Comparison of ENCODE assay signal across 12 mouse cellular contexts in genomic region chr5:5372936-5373335, GRCm38 (mm10). TPM values are rescaled to one million over a fixed set of nuclear protein-coding genes. Genes with fewer than 3 reads are reported as not detected.
DNase-seq lines count a peak whose midpoint lies in the region; ATAC-seq lines count a peak whose summit lies in the region.
"Had no signal": no experiment of that assay in that cellular context is flagged by ENCODE, and none has a peak within 500 bp of the region (broad histone marks: within the 10 kb centered on the region; RNA-seq: fewer than 3 reads in every experiment).

No protein-coding gene starts in this region.

- no peaks in the 10 kb centered on the region for H3K27me3 ChIP-seq in forebrain, embryonic 12.5 days
- no peaks in the 10 kb centered on the region for H3K27me3 ChIP-seq in forebrain, embryonic 10.5 days (ENCODE audit: poor library complexity, severe bottlenecking)
- no peaks in the 10 kb centered on the region for H3K27me3 ChIP-seq in neural tube, embryonic 13.5 days
- H3K27me3 ChIP-seq in neural tube, embryonic 15.5 days (replicated peaks) = no peaks in the 10 kb centered on the region
- H3K27me3 ChIP-seq in hindbrain, embryonic 13.5 days = no peaks in the 10 kb centered on the region

- ATAC-seq in forebrain, embryonic 12.5 days (ENCODE audit: low FRiP score) = no peak
- ATAC-seq in neural tube, embryonic 13.5 days (ENCODE audit: low read depth) = no peak
- no peak; the same call in 1 of the 2 replicates for ATAC-seq in neural tube, embryonic 15.5 days (ENCODE audit: low FRiP score)
- 0 out of 2 replicates have a peak, but pooled peaks have one; percentile 48 for ATAC-seq in hindbrain, embryonic 13.5 days (ENCODE audit: low FRiP score)
- ATAC-seq: intestine, postnatal 0 days had no signal

- H3K27ac ChIP-seq in forebrain, embryonic 12.5 days = peak overlapping the region; percentile 31; the same call in 1 of the 2 replicates
- no peak overlapping the region for H3K27ac ChIP-seq in forebrain, embryonic 10.5 days
- peak overlapping the region; percentile 28; the same call in 1 of the 2 replicates for H3K27ac ChIP-seq in neural tube, embryonic 13.5 days (replicated peaks)
- H3K27ac ChIP-seq in neural tube, embryonic 15.5 days (replicated peaks) = no peak overlapping the region
- peak overlapping the region; percentile 70; the same call in 1 of the 2 replicates for H3K27ac ChIP-seq in hindbrain, embryonic 13.5 days

- H3K9ac ChIP-seq in forebrain, embryonic 12.5 days = no peak overlapping the region
- H3K9ac ChIP-seq in neural tube, embryonic 13.5 days = no peak overlapping the region
- no peak overlapping the region for H3K9ac ChIP-seq in neural tube, embryonic 15.5 days (replicated peaks)
- H3K9ac ChIP-seq in hindbrain, embryonic 13.5 days = no peak overlapping the region

- H3K9me3 ChIP-seq in forebrain, embryonic 12.5 days = no peaks in the 10 kb centered on the region
- H3K9me3 ChIP-seq in forebrain, embryonic 10.5 days = no peaks in the 10 kb centered on the region
- no peaks in the 10 kb centered on the region for H3K9me3 ChIP-seq in neural tube, embryonic 13.5 days
- no peaks in the 10 kb centered on the region for H3K9me3 ChIP-seq in neural tube, embryonic 15.5 days (replicated peaks)
- no peaks in the 10 kb centered on the region for H3K9me3 ChIP-seq in hindbrain, embryonic 13.5 days

- no peak overlapping the region for H3K4me2 ChIP-seq in forebrain, embryonic 12.5 days
- H3K4me2 ChIP-seq in neural tube, embryonic 13.5 days = no peak overlapping the region
- H3K4me2 ChIP-seq in neural tube, embryonic 15.5 days = no peak overlapping the region
- no peak overlapping the region for H3K4me2 ChIP-seq in hindbrain, embryonic 13.5 days

- 50% methylated on average over 5 of the region's 5 CpGs for WGBS in forebrain, embryonic 12.5 days
- 66% methylated on average over 5 of the region's 5 CpGs for WGBS in forebrain, embryonic 10.5 days
- WGBS in neural tube, embryonic 13.5 days = 62% methylated on average over 5 of the region's 5 CpGs
- 51% methylated on average over 5 of the region's 5 CpGs for WGBS in neural tube, embryonic 15.5 days
- 34% methylated on average over 5 of the region's 5 CpGs for whole genome bisulfite sequencing in hindbrain, embryonic 13.5 days

- no peak for DNase-seq in forebrain, embryonic 10.5 days (ENCODE audit: extremely low spot score, low spot score)
- DNase-seq in lung, postnatal 4 days = peak; percentile 21 to 51
- DNase-seq in adrenal gland, postnatal 10 days = no peak
- DNase-seq in right cerebral cortex, adult 2 months (ENCODE audit: low spot score in 2 of 2) = no peak
- DNase-seq: B cell, adult 2 months; heart, postnatal 4 days; thymus, adult 18-20 months had no signal

- H3K36me3 ChIP-seq in forebrain, embryonic 12.5 days (replicated peaks) = no peaks in the 10 kb centered on the region; the same call in 1 of the 2 replicates
- no peaks in the 10 kb centered on the region; the same call in 1 of the 2 replicates for H3K36me3 ChIP-seq in forebrain, embryonic 10.5 days (replicated peaks)
- H3K36me3 ChIP-seq in neural tube, embryonic 13.5 days = no peaks in the 10 kb centered on the region
- H3K36me3 ChIP-seq in neural tube, embryonic 15.5 days = no peaks in the 10 kb centered on the region
- H3K36me3 ChIP-seq in hindbrain, embryonic 13.5 days = no peaks in the 10 kb centered on the region

- no peak overlapping the region for H3K4me3 ChIP-seq in forebrain, embryonic 12.5 days (replicated peaks)
- no peak overlapping the region for H3K4me3 ChIP-seq in forebrain, embryonic 10.5 days
- no peak overlapping the region for H3K4me3 ChIP-seq in neural tube, embryonic 13.5 days
- H3K4me3 ChIP-seq in neural tube, embryonic 15.5 days (replicated peaks) = no peak overlapping the region
- H3K4me3 ChIP-seq in hindbrain, embryonic 13.5 days = no peak overlapping the region

- peaks cover 25% of the 10 kb centered on the region for H3K4me1 ChIP-seq in forebrain, embryonic 12.5 days
- H3K4me1 ChIP-seq in forebrain, embryonic 10.5 days = peaks cover 24% of the 10 kb centered on the region
- H3K4me1 ChIP-seq in neural tube, embryonic 13.5 days (replicated peaks) = peaks cover 36% of the 10 kb centered on the region
- peaks cover 21% of the 10 kb centered on the region for H3K4me1 ChIP-seq in neural tube, embryonic 15.5 days
- peaks cover 39% of the 10 kb centered on the region for H3K4me1 ChIP-seq in hindbrain, embryonic 13.5 days (replicated peaks)

RNA-seq across cellular contexts. Expression of gene Cdk14, which starts 47.2 kb away (rescaled TPM):
- polyA plus RNA-seq in forebrain, embryonic 12.5 days (2016; fragmentation: Nextera tagmentation; extraction: Ambion mirVana) = 28.2 and 33.0 TPM in 2 replicates
- 9.5 and 9.6 TPM in 2 replicates for polyA plus RNA-seq in forebrain, embryonic 10.5 days (2016; fragmentation: Nextera tagmentation; extraction: Ambion mirVana)
- 27.0 and 27.4 TPM in 2 replicates for polyA plus RNA-seq in neural tube, embryonic 13.5 days (2015; fragmentation: Nextera tagmentation; extraction: Ambion mirVana)
- 37.9 and 42.2 TPM in 2 replicates for polyA plus RNA-seq in neural tube, embryonic 15.5 days (2015; fragmentation: Nextera tagmentation; extraction: Ambion mirVana)
- 35.8 and 36.1 TPM in 2 replicates for polyA plus RNA-seq in hindbrain, embryonic 13.5 days (2015; fragmentation: Nextera tagmentation; extraction: Ambion mirVana)
- 10 to 100 TPM; 17.8 to 21.9 TPM for total RNA-seq in adrenal gland, postnatal 10 days (2021)

Comparison
In these comparisons a context has a peak if more than half of its experiments do, and no peak if none do; other contexts are left out.
1. H3K27ac ChIP-seq: peak in forebrain, embryonic 12.5 days (single experiment), neural tube, embryonic 13.5 days (single experiment) and hindbrain, embryonic 13.5 days (single experiment); none in forebrain, embryonic 10.5 days (single experiment) and neural tube, embryonic 15.5 days (single experiment).
2. DNase-seq: peak in lung, postnatal 4 days (2 of 2); none in forebrain, embryonic 10.5 days (single experiment), adrenal gland, postnatal 10 days (single experiment) and right cerebral cortex, adult 2 months (0 of 2).